Mouse (Mus musculus) heart, adult 2 months (tissue): Measurements from ENCODE around the gene 4930539E08Rik.

ENCODE experiments used
- CTCF ChIP-seq: fragments of 200-600 bp; IDR thresholded peaks from 2 replicates; pipeline ENCODE4 v1.8.1; 2022; ENCODE audit warnings: antibody characterized with exemption, mild to moderate bottlenecking, moderate library complexity
- EP300 ChIP-seq: fragments of 200-500 bp; IDR thresholded peaks from 2 replicates; pipeline ENCODE4 v1.6.1; 2011; ENCODE audit warnings: low read depth, low read length, control low read depth; ENCODE audit not compliant: insufficient read depth
- POLR2A ChIP-seq: fragments of 200-500 bp; IDR thresholded peaks from 2 replicates; pipeline ENCODE4 v1.6.1; 2011; ENCODE audit warnings: mild to moderate bottlenecking, low read depth, low read length, control low read depth; ENCODE audit not compliant: insufficient read depth

GRCm38 (mm10) chr17:28899427-28899826 is 15.7 kb downstream of the 4930539E08Rik start:
- TF ChIP-seq CTCF = no peak
- TF ChIP-seq POLR2A = no peak
- no peak for TF ChIP-seq EP300
